Comparison of ENCODE assay signal across 30 mouse cellular contexts in genomic region chr9:119948804-119949203, GRCm38 (mm10). TPM values are rescaled to one million over a fixed set of nuclear protein-coding genes. Genes with fewer than 3 reads are reported as not detected.
DNase-seq lines count a peak whose midpoint lies in the region; ATAC-seq and TF ChIP-seq lines count a peak whose summit lies in the region.
"Had no signal": no experiment of that assay in that cellular context is flagged by ENCODE, and none has a peak within 500 bp of the region (broad histone marks: within the 10 kb centered on the region; RNA-seq: fewer than 3 reads in every experiment).

No protein-coding gene starts in this region.

- H3K36me3 ChIP-seq in kidney, embryonic 14.5 days (ENCODE audit: control insufficient read depth, insufficient read depth, low read length), result no peaks in the 10 kb centered on the region
- no peaks in the 10 kb centered on the region for H3K36me3 ChIP-seq in kidney, embryonic 16.5 days (ENCODE audit: insufficient read depth, low read length)
- H3K36me3 ChIP-seq: embryonic facial prominence, embryonic 13.5 days; heart, embryonic 13.5 days; hindbrain, embryonic 12.5 days; limb, embryonic 10.5 days; limb, embryonic 15.5 days had no signal

- no peak overlapping the region for H3K27ac ChIP-seq in kidney, embryonic 14.5 days (ENCODE audit: low read depth, low read length)
- no peak overlapping the region for H3K27ac ChIP-seq in kidney, embryonic 16.5 days (ENCODE audit: low read length)
- H3K27ac ChIP-seq in bone marrow macrophage, adult 2 months (ENCODE audit: insufficient read depth, low read depth, low read length), result peak overlapping the region; percentile 25; the same call in 1 of the 2 replicates
- H3K27ac ChIP-seq: embryonic facial prominence, embryonic 13.5 days; heart, embryonic 13.5 days; hindbrain, embryonic 12.5 days; limb, embryonic 10.5 days; limb, embryonic 15.5 days; liver, embryonic 14.5 days had no signal

- H3K4me2 ChIP-seq in kidney, embryonic 14.5 days (replicated peaks; ENCODE audit: low read depth, low read length), result no peak overlapping the region
- H3K4me2 ChIP-seq in kidney, embryonic 16.5 days (replicated peaks; ENCODE audit: low read depth, low read length), result no peak overlapping the region
- H3K4me2 ChIP-seq: embryonic facial prominence, embryonic 13.5 days; heart, embryonic 13.5 days; hindbrain, embryonic 12.5 days; limb, embryonic 15.5 days; lung, embryonic 14.5 days had no signal

- WGBS in kidney, embryonic 14.5 days, result 29% methylated on average over 3 of the region's 3 CpGs
- WGBS in kidney, embryonic 16.5 days, result 23% methylated on average over 3 of the region's 3 CpGs

- peak; percentile 50 for DNase-seq in lung, postnatal 10 days
- DNase-seq in lung, postnatal 36 days, result no peak
- no peak for DNase-seq in layer of hippocampus, postnatal 36 days
- DNase-seq in right cerebral cortex, postnatal 36 days (ENCODE audit: low spot score in 2 of 2), result no peak
- DNase-seq: adrenal gland, postnatal 10 days; cerebellum, adult 11-12 months; cerebellum, adult 9-11 months; heart, postnatal 10 days; kidney, adult 8-10 months; lung, embryonic 14.5 days; midbrain, embryonic 14.5 days; right cerebral cortex, postnatal 25 days; spleen, adult 18-20 months; thymus, adult 2 months; thymus, postnatal 36 days had no signal

- no peaks in the 10 kb centered on the region for H3K9me3 ChIP-seq in kidney, embryonic 14.5 days (ENCODE audit: control insufficient read depth, low read length)
- no peaks in the 10 kb centered on the region for H3K9me3 ChIP-seq in kidney, embryonic 16.5 days (ENCODE audit: low read length)
- H3K9me3 ChIP-seq: embryonic facial prominence, embryonic 13.5 days; heart, embryonic 13.5 days; hindbrain, embryonic 12.5 days; limb, embryonic 10.5 days; limb, embryonic 15.5 days had no signal

- no peaks in the 10 kb centered on the region for H3K27me3 ChIP-seq in kidney, embryonic 14.5 days (ENCODE audit: control insufficient read depth, insufficient read depth, low read length)
- H3K27me3 ChIP-seq in kidney, embryonic 16.5 days (ENCODE audit: insufficient read depth, low read length), result no peaks in the 10 kb centered on the region
- H3K27me3 ChIP-seq: CH12.LX; embryonic facial prominence, embryonic 13.5 days; heart, embryonic 13.5 days; hindbrain, embryonic 12.5 days; limb, embryonic 15.5 days had no signal

- 0 out of 2 replicates have a peak, but pooled peaks cover 6% of the 10 kb centered on the region for H3K4me1 ChIP-seq in kidney, embryonic 14.5 days (ENCODE audit: control insufficient read depth, insufficient read depth, low read length)
- peaks cover 8% of the 10 kb centered on the region for H3K4me1 ChIP-seq in kidney, embryonic 16.5 days (ENCODE audit: insufficient read depth, low read length)
- H3K4me1 ChIP-seq in bone marrow macrophage, adult 2 months (ENCODE audit: control insufficient read depth, insufficient read depth, low read length), result peaks cover 24% of the 10 kb centered on the region
- H3K4me1 ChIP-seq: hindbrain, embryonic 12.5 days had no signal

- no peak for TF ChIP-seq POLR2A in bone marrow macrophage, adult 2 months (IDR thresholded peaks at IDR 0.05; ENCODE audit: borderline replicate concordance, low read depth, low read length)

- TF ChIP-seq CTCF in bone marrow macrophage, adult 2 months (IDR thresholded peaks at IDR 0.05; ENCODE audit: low read depth, low read length), result no peak

- no peak overlapping the region for H3K4me3 ChIP-seq in kidney, embryonic 14.5 days (ENCODE audit: low read length)
- no peak overlapping the region for H3K4me3 ChIP-seq in kidney, embryonic 16.5 days (ENCODE audit: low read length)
- H3K4me3 ChIP-seq in bone marrow macrophage, adult 2 months (ENCODE audit: insufficient read depth, low read length), result no peak overlapping the region
- H3K4me3 ChIP-seq: embryonic facial prominence, embryonic 13.5 days; heart, embryonic 13.5 days; hindbrain, embryonic 12.5 days; limb, embryonic 10.5 days; limb, embryonic 15.5 days had no signal

- ATAC-seq in kidney, embryonic 14.5 days (ENCODE audit: low FRiP score, low TSS enrichment), result 0 out of 2 replicates have a peak, but pooled peaks have one; percentile 26
- ATAC-seq in kidney, embryonic 16.5 days (ENCODE audit: low FRiP score, low TSS enrichment), result no peak
- ATAC-seq in megakaryocyte progenitor cell, adult 5-6 weeks (replicated peaks; ENCODE audit: poor library complexity), result peak; percentile 81
- ATAC-seq: forebrain, embryonic 16.5 days; intestine, embryonic 16.5 days had no signal

- H3K9ac ChIP-seq in kidney, embryonic 14.5 days (ENCODE audit: low read depth, low read length), result no peak overlapping the region
- H3K9ac ChIP-seq in kidney, embryonic 16.5 days (replicated peaks; ENCODE audit: low read length), result no peak overlapping the region
- H3K9ac ChIP-seq: embryonic facial prominence, embryonic 13.5 days; heart, embryonic 13.5 days; hindbrain, embryonic 12.5 days; limb, embryonic 15.5 days; liver, embryonic 14.5 days; lung, embryonic 14.5 days had no signal

RNA-seq across cellular contexts. Expression of gene Ttc21a, which starts 11.4 kb away (rescaled TPM):
- 0.06 and 0.19 TPM in 2 replicates for polyA plus RNA-seq in kidney, embryonic 14.5 days (2014; fragmentation: Nextera tagmentation; extraction: Ambion mirVana)
- polyA plus RNA-seq in kidney, embryonic 16.5 days (2015; fragmentation: Nextera tagmentation; extraction: Ambion mirVana), result 0.20 and 0.35 TPM in 2 replicates
- 0.20 and 0.27 TPM in 2 replicates for polyA plus RNA-seq in bone marrow macrophage, adult 2 months (2012; ENCODE audit: insufficient read depth, insufficient read length, missing spikeins)
- total RNA-seq in megakaryocyte progenitor cell, adult 5-6 weeks (2015), result 2.3 and 2.4 TPM in 2 replicates
- total RNA-seq in megakaryocyte progenitor cell, adult 5-6 weeks (2017), result 3.4 and 5.7 TPM in 2 replicates
- under 1 TPM; 0.80 to 0.86 TPM for total RNA-seq in layer of hippocampus, postnatal 36 days (2021)
- total RNA-seq: gastrocnemius, adult 8-10 months; heart, postnatal 10 days; megakaryocyte-erythroid progenitor cell, adult 5-6 weeks had no signal

RNA-seq across cellular contexts. Expression of gene Gorasp1, which starts 11.4 kb away (rescaled TPM):
- 17.8 and 22.1 TPM in 2 replicates for polyA plus RNA-seq in kidney, embryonic 14.5 days (2014; fragmentation: Nextera tagmentation; extraction: Ambion mirVana)
- polyA plus RNA-seq in kidney, embryonic 16.5 days (2015; fragmentation: Nextera tagmentation; extraction: Ambion mirVana), result 28.0 and 29.5 TPM in 2 replicates
- 8.9 and 9.0 TPM in 2 replicates for polyA plus RNA-seq in bone marrow macrophage, adult 2 months (2012; ENCODE audit: insufficient read depth, insufficient read length, missing spikeins)
- total RNA-seq in megakaryocyte progenitor cell, adult 5-6 weeks (2015), result 7.9 and 8.7 TPM in 2 replicates
- total RNA-seq in megakaryocyte progenitor cell, adult 5-6 weeks (2017), result 5.1 and 7.4 TPM in 2 replicates
- total RNA-seq in layer of hippocampus, postnatal 36 days (2021), result 10 to 100 TPM; 33.4 to 35.2 TPM

RNA-seq across cellular contexts. Expression of gene Csrnp1, which starts 35.7 kb away (rescaled TPM):
- 1.9 and 3.9 TPM in 2 replicates for polyA plus RNA-seq in kidney, embryonic 14.5 days (2014; fragmentation: Nextera tagmentation; extraction: Ambion mirVana)
- 7.1 and 8.7 TPM in 2 replicates for polyA plus RNA-seq in kidney, embryonic 16.5 days (2015; fragmentation: Nextera tagmentation; extraction: Ambion mirVana)
- polyA plus RNA-seq in bone marrow macrophage, adult 2 months (2012; ENCODE audit: insufficient read depth, insufficient read length, missing spikeins), result 3.0 and 4.1 TPM in 2 replicates
- total RNA-seq in megakaryocyte progenitor cell, adult 5-6 weeks (2015), result 9.0 and 12.3 TPM in 2 replicates
- total RNA-seq in megakaryocyte progenitor cell, adult 5-6 weeks (2017), result 13.3 and 18.9 TPM in 2 replicates
- total RNA-seq in layer of hippocampus, postnatal 36 days (2021), result 10 to 100 TPM; 12.8 to 15.5 TPM

RNA-seq across cellular contexts. Expression of gene Wdr48, which starts 54.1 kb away (rescaled TPM):
- polyA plus RNA-seq in kidney, embryonic 14.5 days (2014; fragmentation: Nextera tagmentation; extraction: Ambion mirVana), result 41.8 and 58.4 TPM in 2 replicates
- 54.2 and 56.5 TPM in 2 replicates for polyA plus RNA-seq in kidney, embryonic 16.5 days (2015; fragmentation: Nextera tagmentation; extraction: Ambion mirVana)
- polyA plus RNA-seq in bone marrow macrophage, adult 2 months (2012; ENCODE audit: insufficient read depth, insufficient read length, missing spikeins), result 49.1 and 55.0 TPM in 2 replicates
- total RNA-seq in megakaryocyte progenitor cell, adult 5-6 weeks (2015), result 57.6 and 75.4 TPM in 2 replicates
- 49.1 and 58.6 TPM in 2 replicates for total RNA-seq in megakaryocyte progenitor cell, adult 5-6 weeks (2017)
- total RNA-seq in layer of hippocampus, postnatal 36 days (2021), result 10 to 100 TPM; 69.2 to 79.7 TPM
